Mouse (Mus musculus): Measurements from ENCODE around the gene Elmo3. TPM values are rescaled to one million over a fixed set of nuclear protein-coding genes. Genes with fewer than 3 reads are reported as not detected.
A peak's percentile ranks its signal among the peaks of the same experiment; 100 is the strongest.

Elmo3 gene
- total and polyA plus RNA-seq, 3 experiments: 0.70 to 2.8 (median 0.73) TPM

DNA sequence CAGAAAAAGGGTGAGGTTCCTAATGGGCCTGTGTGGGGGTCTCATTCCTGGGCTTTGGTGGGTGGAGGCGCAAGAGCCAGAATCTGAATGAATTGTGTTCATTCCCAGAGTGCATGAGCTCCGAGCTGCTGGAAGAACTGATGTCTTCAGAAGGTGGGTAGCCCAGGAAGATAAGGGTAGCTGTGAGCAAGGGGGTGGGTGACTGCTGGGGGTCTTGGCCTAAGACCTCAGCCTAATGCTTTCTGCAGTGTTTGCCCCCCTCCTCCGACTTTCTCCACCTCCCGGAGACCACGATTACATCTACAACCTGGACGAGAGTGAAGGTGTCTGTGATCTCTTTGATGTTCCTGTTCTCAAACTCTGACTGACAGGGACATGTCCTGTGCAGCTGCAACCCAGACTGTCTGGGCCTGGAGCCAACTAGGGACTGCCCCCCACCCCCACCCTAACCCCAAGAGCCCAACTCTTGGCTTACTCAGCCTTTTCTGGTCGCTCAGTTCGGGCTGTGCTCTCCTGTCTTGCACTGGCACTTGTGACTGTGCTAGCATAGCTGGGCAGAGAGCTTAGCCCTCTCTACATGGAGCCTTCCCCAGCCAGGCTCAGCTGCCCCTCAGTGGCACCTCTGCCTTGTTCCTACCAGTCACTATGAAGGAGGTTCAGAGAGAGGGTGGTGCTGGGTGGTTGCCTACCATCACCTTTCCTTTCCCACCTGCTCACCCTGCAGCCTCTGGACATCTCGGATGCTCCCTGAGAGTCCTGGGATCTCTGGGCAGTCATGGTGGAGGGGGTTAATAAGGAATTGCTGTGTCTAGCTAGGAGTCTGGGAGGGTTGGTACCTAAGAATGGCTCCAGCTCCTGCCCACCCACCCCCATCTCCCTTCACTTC lies 833 bp upstream of the Elmo3 start:
- intact Hi-C loops (cut with DNase I): no loop called here
- H3K9ac ChIP-seq (ENCODE audit: low read depth, low read length): no peak overlapping the region

DNA sequence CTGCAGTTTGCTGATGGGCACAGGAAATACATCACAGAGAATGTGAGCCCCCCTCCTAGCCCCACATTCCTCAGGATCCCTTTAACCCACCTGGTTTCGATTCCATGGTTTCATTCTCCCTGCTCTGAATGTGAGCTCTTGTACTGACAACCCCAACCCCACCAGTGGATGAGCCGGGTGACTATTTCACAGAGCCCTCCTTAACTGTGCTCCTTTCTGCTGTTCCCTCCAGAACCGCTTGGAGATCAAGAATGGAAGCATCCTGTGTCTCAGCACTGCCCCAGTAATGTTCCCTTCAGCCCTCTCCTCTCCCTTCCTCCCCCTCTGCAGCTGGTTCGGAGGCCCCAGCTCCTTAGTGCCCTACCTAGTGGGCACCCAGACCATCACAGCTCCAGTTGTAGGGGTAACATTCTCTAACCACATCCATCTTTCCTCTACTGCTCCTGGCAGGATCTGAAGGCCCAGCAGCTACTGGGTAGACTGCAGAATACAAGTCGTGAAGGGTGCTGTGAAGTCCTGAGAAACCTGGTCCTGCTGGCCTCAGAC lies 818 bp downstream of the Elmo3 start:
- intact Hi-C loops (cut with DNase I): no loop called here

More for the DNA sequence above, 833 bp upstream of the Elmo3 start:
- H3K4me3 ChIP-seq: no peak overlapping the region
- no peaks in the 10 kb centered on the region for H3K79me2 ChIP-seq (replicated peaks; ENCODE audit: control insufficient read depth, insufficient read depth, low read length)
- peak in 1 of 2 experiments; percentile 21 for DNase-seq
- H3K27me3 ChIP-seq (ENCODE audit: control insufficient read depth, insufficient read depth, low read length): no peaks in the 10 kb centered on the region
- H3K27ac ChIP-seq: no peak overlapping the region
- no peaks in the 10 kb centered on the region for H3K36me3 ChIP-seq (ENCODE audit: control insufficient read depth, insufficient read depth, low read length)
- WGBS: 41% methylated on average over 9 of the region's 9 CpGs
- peaks cover 2% of the 10 kb centered on the region for H3K4me1 ChIP-seq (ENCODE audit: control insufficient read depth, insufficient read depth, low read length)
- peak; percentile 45; the same call in 1 of the 2 replicates for TF ChIP-seq POLR2A (IDR thresholded peaks at IDR 0.05; ENCODE audit: insufficient read depth, low read depth, low read length)
- 0 out of 2 replicates have a peak, but pooled peaks have one; percentile 21 for TF ChIP-seq EP300 (IDR thresholded peaks at IDR 0.05; ENCODE audit: insufficient read depth, low read depth, low read length)
- no peak for TF ChIP-seq CTCF (IDR thresholded peaks at IDR 0.05)

DNA sequence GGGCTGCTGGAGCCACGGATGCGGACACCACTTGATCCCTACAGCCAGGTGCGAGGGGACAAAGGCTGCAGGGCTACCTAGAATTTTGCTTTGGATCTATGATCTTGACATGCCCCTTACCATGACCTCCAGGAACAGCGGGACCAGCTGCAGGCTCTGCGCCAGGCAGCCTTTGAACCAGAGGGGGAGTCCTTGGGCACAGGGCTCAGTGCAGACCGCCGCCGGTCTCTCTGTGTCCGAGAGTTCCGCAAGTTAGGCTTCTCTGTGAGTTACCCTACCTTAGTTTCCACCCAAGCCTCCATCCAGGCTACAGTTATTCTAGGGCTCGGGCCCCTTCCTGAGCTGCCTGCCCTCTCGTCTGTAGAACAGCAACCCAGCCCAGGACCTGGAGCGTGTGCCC lies 2.3 kb downstream of the Elmo3 start:
- H3K4me3 ChIP-seq: no peak overlapping the region
- no peaks in the 10 kb centered on the region for H3K79me2 ChIP-seq (replicated peaks; ENCODE audit: control insufficient read depth, insufficient read depth, low read length)
- 94% methylated on average over 13 of the region's 13 CpGs for WGBS
- H3K27me3 ChIP-seq (ENCODE audit: control insufficient read depth, insufficient read depth, low read length): no peaks in the 10 kb centered on the region
- no peak overlapping the region for H3K9ac ChIP-seq (ENCODE audit: low read depth, low read length)
- peaks cover 2% of the 10 kb centered on the region for H3K4me1 ChIP-seq (ENCODE audit: control insufficient read depth, insufficient read depth, low read length)
- no peaks in the 10 kb centered on the region for H3K36me3 ChIP-seq (ENCODE audit: control insufficient read depth, insufficient read depth, low read length)
- DNase-seq: peak in 1 of 2 experiments; percentile 18
- intact Hi-C loops (cut with DNase I): no loop called here
- H3K27ac ChIP-seq: no peak overlapping the region
- TF ChIP-seq CTCF (IDR thresholded peaks at IDR 0.05) (no peak), POLR2A (IDR thresholded peaks at IDR 0.05; ENCODE audit: insufficient read depth, low read depth, low read length) (no peak), EP300 (IDR thresholded peaks at IDR 0.05; ENCODE audit: insufficient read depth, low read depth, low read length) (no peak)

More for the DNA sequence above, 818 bp downstream of the Elmo3 start:
- no peaks in the 10 kb centered on the region for H3K27me3 ChIP-seq (ENCODE audit: control insufficient read depth, insufficient read depth, low read length)
- WGBS: 35% methylated on average over 5 of the region's 5 CpGs
- peak overlapping the region; percentile 15; the same call in 1 of the 2 replicates for H3K4me3 ChIP-seq
- DNase-seq: peak in 1 of 2 experiments; percentile 17
- no peak overlapping the region for H3K27ac ChIP-seq
- TF ChIP-seq EP300 (IDR thresholded peaks at IDR 0.05; ENCODE audit: insufficient read depth, low read depth, low read length) (no peak), CTCF (IDR thresholded peaks at IDR 0.05) (no peak), POLR2A (IDR thresholded peaks at IDR 0.05; ENCODE audit: insufficient read depth, low read depth, low read length) (no peak)
- H3K79me2 ChIP-seq (replicated peaks; ENCODE audit: control insufficient read depth, insufficient read depth, low read length): no peaks in the 10 kb centered on the region
- H3K36me3 ChIP-seq (ENCODE audit: control insufficient read depth, insufficient read depth, low read length): no peaks in the 10 kb centered on the region
- H3K4me1 ChIP-seq (ENCODE audit: control insufficient read depth, insufficient read depth, low read length): peaks cover 2% of the 10 kb centered on the region
- H3K9ac ChIP-seq (ENCODE audit: low read depth, low read length): no peak overlapping the region

DNA sequence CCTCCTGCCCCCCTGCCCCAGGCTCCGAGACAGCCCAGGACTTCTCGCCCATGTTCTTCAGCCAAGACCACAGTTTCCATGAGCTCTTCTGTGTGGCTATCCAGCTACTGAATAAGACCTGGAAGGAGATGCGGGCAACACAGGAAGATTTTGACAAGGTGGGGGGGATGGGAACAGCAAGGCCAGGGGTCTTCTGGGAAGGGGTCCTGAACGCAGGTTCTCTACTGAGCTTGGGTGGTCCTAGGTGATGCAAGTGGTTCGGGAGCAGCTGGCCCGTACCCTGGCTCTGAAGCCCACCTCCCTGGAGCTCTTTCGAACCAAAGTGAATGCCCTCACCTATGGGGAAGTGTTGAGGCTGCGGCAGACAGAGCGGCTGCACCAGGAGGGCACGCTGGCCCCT lies 3.0 kb downstream of the Elmo3 start:
- Histone ChIP-seq H3K4me3 (no peak overlapping the region), H3K79me2 (replicated peaks; ENCODE audit: control insufficient read depth, insufficient read depth, low read length) (no peaks in the 10 kb centered on the region), H3K27me3 (ENCODE audit: control insufficient read depth, insufficient read depth, low read length) (no peaks in the 10 kb centered on the region), H3K27ac (no peak overlapping the region), H3K4me1 (ENCODE audit: control insufficient read depth, insufficient read depth, low read length) (peaks cover 2% of the 10 kb centered on the region), H3K9ac (ENCODE audit: low read depth, low read length) (no peak overlapping the region), H3K36me3 (ENCODE audit: control insufficient read depth, insufficient read depth, low read length) (no peaks in the 10 kb centered on the region)
- intact Hi-C loops (cut with DNase I): no loop called here
- WGBS: 95% methylated on average over 10 of the region's 10 CpGs
- DNase-seq: no peak
- TF ChIP-seq CTCF (IDR thresholded peaks at IDR 0.05): no peak
- TF ChIP-seq POLR2A (IDR thresholded peaks at IDR 0.05; ENCODE audit: insufficient read depth, low read depth, low read length): no peak
- no peak for TF ChIP-seq EP300 (IDR thresholded peaks at IDR 0.05; ENCODE audit: insufficient read depth, low read depth, low read length)

DNA sequence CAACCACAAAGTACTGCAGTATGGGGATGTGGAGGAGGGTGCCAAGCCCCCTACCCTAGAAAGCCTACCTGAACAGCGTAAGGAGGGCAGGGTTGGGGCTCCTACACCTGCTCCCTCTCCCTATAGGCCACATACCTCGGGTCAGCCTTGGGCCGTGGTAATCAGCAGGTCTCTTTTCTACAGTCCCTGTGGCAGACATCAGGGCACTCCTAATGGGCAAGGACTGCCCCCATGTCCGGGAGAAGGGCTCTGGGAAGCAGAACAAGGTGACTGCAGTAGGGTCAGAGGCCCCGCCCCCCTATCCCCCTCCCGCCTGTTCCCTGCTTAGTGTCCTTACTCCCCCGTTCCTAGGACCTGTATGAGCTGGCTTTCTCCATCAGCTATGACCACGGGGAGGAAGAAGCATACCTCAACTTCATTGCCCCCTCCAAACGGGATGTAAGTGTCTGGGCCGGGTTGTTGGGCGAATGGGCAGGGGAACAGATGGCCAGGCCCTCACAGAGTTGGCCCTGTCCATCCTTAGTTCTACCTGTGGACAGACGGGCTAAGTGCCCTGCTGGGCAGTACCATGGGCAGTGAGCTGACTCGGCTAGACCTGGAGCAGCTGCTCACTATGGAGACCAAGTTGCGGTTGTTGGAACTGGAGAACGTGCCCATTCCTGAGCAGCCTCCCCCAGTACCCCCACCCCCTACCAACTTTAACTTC lies 3.9 kb downstream of the Elmo3 start:
- no peak for TF ChIP-seq POLR2A (IDR thresholded peaks at IDR 0.05; ENCODE audit: insufficient read depth, low read depth, low read length)
- no peak for TF ChIP-seq EP300 (IDR thresholded peaks at IDR 0.05; ENCODE audit: insufficient read depth, low read depth, low read length)
- TF ChIP-seq CTCF (IDR thresholded peaks at IDR 0.05): no peak
- no peaks in the 10 kb centered on the region for H3K27me3 ChIP-seq (ENCODE audit: control insufficient read depth, insufficient read depth, low read length)
- DNase-seq: no peak
- H3K9ac ChIP-seq (ENCODE audit: low read depth, low read length): no peak overlapping the region
- H3K4me3 ChIP-seq: no peak overlapping the region
- peaks cover 2% of the 10 kb centered on the region for H3K4me1 ChIP-seq (ENCODE audit: control insufficient read depth, insufficient read depth, low read length)
- no peaks in the 10 kb centered on the region for H3K36me3 ChIP-seq (ENCODE audit: control insufficient read depth, insufficient read depth, low read length)
- intact Hi-C loops (cut with DNase I): no loop called here
- no peak overlapping the region for H3K27ac ChIP-seq
- H3K79me2 ChIP-seq (replicated peaks; ENCODE audit: control insufficient read depth, insufficient read depth, low read length): no peaks in the 10 kb centered on the region
- WGBS: 85% methylated on average over 15 of the region's 15 CpGs
